Mouse (Mus musculus): ENCODE data around the gene Gm20390. TPM values are rescaled to one million over a fixed set of nuclear protein-coding genes. Genes with fewer than 3 reads are reported as not detected.
"Not testable (repeated sequence)": the region's sequence is repeated elsewhere in the genome, so short reads cannot be mapped to it uniquely, and the experiment has no call there.

Gene Gm20390
- polyA plus RNA-seq, 1 experiment = 400 TPM

DNA sequence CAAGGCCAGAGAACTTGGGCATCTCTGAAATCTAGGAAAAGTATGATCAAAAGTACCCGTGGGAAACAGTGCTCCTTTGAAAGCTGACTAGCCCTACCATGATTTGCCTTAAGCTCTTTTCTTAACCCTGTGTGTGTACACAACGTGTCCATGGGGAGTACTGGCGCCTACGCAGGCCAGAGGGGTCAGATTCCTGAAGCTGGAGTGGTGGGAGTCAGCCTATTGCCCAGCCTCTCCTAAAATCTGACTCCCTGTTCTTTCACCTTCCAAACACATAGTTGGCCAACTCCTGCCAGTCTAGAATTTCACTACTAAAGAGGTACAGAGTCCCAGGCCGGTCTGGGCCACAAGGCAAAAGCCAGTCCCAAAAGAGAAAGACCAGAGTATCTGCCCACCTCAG is 15.7 kb downstream of the Gm20390 start:
- Histone ChIP-seq H3K27me3 (replicated peaks) (no peaks in the 10 kb centered on the region), H3K4me1 (peaks cover 45% of the 10 kb centered on the region), H3K4me3 (replicated peaks) (no peak overlapping the region), H3K36me3 (replicated peaks; ENCODE audit: low read length) (peaks cover 68% of the 10 kb centered on the region), H3K9me3 (no peaks in the 10 kb centered on the region)
- no peak for TF ChIP-seq FLI1 (IDR thresholded peaks at IDR 0.05; ENCODE audit: low read length)
- TF ChIP-seq GATA1 (IDR thresholded peaks at IDR 0.05; ENCODE audit: borderline replicate concordance, low read length) = no peak

DNA sequence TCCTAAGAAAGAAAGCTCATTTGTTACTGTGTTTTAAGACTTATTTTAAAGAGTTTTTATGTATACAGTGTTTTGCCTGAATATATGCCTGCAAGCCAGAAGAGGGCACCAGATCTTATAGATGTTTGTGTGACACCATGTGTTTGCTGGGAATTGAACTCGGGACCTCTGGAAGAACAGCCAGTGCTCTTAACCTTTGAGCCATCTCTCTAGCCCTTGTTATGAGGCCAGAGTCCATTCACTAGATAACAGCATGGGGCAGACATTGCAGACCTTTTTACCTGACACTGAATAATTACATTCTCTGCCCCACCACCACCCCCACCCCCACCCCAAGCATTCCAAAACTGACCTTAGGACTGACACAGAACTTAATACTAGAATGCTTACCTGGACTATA is 18.0 kb downstream of the Gm20390 start:
- Histone ChIP-seq H3K4me3 (replicated peaks) (no peak overlapping the region), H3K27me3 (replicated peaks) (no peaks in the 10 kb centered on the region), H3K9me3 (no peaks in the 10 kb centered on the region), H3K4me1 (peaks cover 27% of the 10 kb centered on the region), H3K36me3 (replicated peaks; ENCODE audit: low read length) (peaks cover 74% of the 10 kb centered on the region)
- TF ChIP-seq GATA1 (IDR thresholded peaks at IDR 0.05; ENCODE audit: borderline replicate concordance, low read length) = no peak
- TF ChIP-seq FLI1 (IDR thresholded peaks at IDR 0.05; ENCODE audit: low read length) = no peak

DNA sequence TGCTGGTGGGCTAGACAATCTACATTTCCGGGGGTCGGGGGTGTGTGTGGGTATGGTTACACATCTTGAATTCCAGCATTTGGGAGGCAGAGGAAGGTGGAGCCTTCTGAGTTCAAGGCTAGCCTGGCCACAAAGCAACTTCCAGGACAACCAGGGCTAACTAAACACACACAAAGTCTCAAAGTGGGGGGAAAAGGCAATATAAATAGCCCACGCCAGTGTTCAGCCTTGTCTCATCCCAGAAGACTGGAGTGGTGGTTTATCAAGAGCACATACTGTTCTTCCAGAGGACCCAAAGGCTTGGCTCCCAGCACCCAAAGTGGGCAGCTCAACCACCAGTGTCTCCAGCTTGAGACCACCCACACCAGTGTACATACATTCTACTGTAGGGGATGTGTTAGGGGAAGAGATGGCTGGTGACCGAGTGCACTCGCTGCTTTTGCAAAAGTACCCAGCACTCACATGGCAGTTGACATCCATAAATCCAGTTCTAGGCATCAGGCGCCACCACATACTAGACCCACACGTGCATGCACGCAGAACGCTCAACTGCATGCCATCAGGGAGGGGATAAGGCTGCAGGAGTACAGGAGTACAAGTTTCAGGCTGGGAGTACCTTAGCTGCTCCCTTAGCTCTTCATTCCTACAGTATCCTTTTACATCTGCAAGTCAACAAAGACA is 19.1 kb downstream of the Gm20390 start:
- no peak overlapping the region for H3K4me3 ChIP-seq (replicated peaks)
- peaks cover 19% of the 10 kb centered on the region; the same call in 1 of the 2 replicates for H3K4me1 ChIP-seq
- no peak for TF ChIP-seq FLI1 (IDR thresholded peaks at IDR 0.05; ENCODE audit: low read length)
- TF ChIP-seq GATA1 (IDR thresholded peaks at IDR 0.05; ENCODE audit: borderline replicate concordance, low read length) = no peak
- peaks cover 78% of the 10 kb centered on the region for H3K36me3 ChIP-seq (replicated peaks; ENCODE audit: low read length)
- H3K9me3 ChIP-seq = no peaks in the 10 kb centered on the region
- H3K27me3 ChIP-seq (replicated peaks) = no peaks in the 10 kb centered on the region

DNA sequence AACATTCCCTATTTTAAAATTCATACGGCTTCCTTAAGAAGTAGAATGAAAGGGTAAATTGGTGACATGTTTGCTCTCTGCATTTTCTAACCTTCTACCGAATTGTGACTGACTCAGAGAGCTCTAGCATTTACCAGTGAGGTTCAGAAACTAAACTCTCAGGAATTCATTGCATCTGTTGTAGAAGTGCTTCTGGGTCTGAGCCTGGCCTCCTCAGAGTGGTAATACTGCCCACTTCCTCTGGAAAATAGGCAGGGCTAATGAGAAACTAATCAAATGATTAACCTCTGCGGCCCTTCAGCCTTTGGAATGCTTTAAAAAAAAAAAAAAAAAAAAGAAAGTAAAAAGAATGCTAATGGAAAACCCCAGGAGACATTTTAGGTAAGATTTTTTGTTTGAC is 23.1 kb downstream of the Gm20390 start:
- Histone ChIP-seq H3K9me3 (no peaks in the 10 kb centered on the region), H3K4me3 (replicated peaks) (no peak overlapping the region), H3K4me1 (peaks cover 10% of the 10 kb centered on the region), H3K36me3 (replicated peaks; ENCODE audit: low read length) (peaks cover 61% of the 10 kb centered on the region), H3K27me3 (replicated peaks) (no peaks in the 10 kb centered on the region)
- TF ChIP-seq GATA1 (IDR thresholded peaks at IDR 0.05; ENCODE audit: borderline replicate concordance, low read length) (no peak), FLI1 (IDR thresholded peaks at IDR 0.05; ENCODE audit: low read length) (no peak)

DNA sequence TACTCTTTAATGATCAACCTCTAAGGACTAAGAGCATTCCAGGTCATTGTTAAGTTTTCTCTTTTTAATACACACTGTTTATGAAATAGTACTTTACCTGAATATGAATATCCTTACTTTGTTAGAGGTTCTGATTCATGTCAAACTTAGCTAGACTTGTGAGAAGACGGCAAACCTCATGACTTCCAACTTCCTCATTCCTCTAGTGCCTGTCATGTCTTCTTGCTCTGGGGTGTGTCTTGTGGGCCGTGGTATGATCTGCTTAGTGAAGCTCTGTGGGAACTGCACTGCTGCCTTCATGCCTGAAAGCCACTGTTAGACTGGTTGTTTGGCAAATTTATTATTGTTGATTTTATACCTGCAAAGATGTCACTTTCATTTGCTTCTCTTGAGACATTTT is 27.2 kb downstream of the Gm20390 start:
- H3K36me3 ChIP-seq (replicated peaks; ENCODE audit: low read length) = peaks cover 67% of the 10 kb centered on the region
- peaks cover 15% of the 10 kb centered on the region for H3K4me1 ChIP-seq
- H3K4me3 ChIP-seq (replicated peaks) = no peak overlapping the region
- TF ChIP-seq GATA1 (IDR thresholded peaks at IDR 0.05; ENCODE audit: borderline replicate concordance, low read length) (no peak), FLI1 (IDR thresholded peaks at IDR 0.05; ENCODE audit: low read length) (no peak)
- H3K27me3 ChIP-seq (replicated peaks) = no peaks in the 10 kb centered on the region
- no peaks in the 10 kb centered on the region for H3K9me3 ChIP-seq

DNA sequence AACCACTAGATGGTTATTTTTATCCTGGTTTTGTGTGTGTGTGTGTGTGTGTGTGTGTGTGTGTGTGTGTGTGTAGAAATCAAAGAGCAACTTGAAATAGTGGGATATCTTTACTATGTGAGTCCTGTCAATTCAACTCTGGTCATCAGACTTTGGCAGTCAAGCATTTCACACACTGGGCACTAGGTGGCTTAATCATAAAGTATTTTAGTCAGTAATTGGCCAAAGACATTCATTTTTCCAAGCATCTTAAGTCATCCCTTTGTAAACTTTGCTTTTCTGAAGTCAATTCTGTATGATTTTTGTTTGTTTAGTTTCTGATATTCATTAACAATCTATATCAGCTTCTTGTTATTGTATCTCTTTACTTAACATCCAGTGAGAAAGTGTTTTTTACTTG is 39.0 kb downstream of the Gm20390 start:
- H3K9me3 ChIP-seq = no peaks in the 10 kb centered on the region
- peaks cover 86% of the 10 kb centered on the region for H3K36me3 ChIP-seq (replicated peaks; ENCODE audit: low read length)
- H3K4me3 ChIP-seq (replicated peaks) = no peak overlapping the region
- H3K27me3 ChIP-seq (replicated peaks) = no peaks in the 10 kb centered on the region
- no peaks in the 10 kb centered on the region for H3K4me1 ChIP-seq
- TF ChIP-seq FLI1 (IDR thresholded peaks at IDR 0.05; ENCODE audit: low read length) (no peak), GATA1 (IDR thresholded peaks at IDR 0.05; ENCODE audit: borderline replicate concordance, low read length) (no peak)

DNA sequence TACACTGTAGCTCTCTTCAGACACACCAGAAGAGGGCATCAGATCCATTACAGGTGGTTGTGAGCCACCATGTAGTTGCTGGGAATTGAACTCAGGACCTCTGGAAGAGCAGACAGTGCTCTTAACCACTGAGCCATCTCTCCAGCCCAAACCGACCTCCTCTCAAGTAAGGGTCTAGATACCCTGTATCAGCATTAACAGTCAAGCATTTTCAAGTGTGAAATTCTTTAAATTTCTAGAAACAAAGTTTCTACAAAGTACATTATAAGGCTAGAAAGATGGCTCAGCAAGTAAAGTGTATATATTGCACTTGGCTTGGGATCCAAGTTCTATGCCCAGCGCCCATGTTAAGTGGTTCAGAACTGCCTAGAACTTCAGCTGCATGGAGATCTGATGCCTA is 53.1 kb downstream of the Gm20390 start:
- H3K4me1 ChIP-seq; H3K27me3 ChIP-seq (replicated peaks); H3K4me3 ChIP-seq (replicated peaks); H3K9me3 ChIP-seq: not testable (repeated sequence)
- peaks cover 91% of the 10 kb centered on the region for H3K36me3 ChIP-seq (replicated peaks; ENCODE audit: low read length)

DNA sequence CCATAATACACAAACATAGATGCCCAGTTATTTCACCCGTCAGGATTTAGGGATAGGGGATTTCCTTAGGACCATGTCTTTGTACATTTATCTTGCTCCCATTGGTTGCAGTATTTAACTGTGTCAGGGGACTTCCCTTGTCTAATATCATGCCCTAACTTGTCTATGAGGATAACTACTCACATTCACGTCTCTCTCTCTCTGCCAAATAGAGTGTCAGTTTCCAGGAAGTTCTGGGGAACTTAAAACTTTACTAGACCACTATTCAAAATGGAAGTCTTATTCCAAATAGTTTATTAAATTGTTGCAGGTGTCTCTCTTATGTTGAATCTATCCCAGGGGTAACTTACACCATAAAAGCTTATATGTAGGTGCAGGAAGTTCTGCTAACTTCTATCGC is 56.5 kb downstream of the Gm20390 start:
- H3K4me1 ChIP-seq = peaks cover 5% of the 10 kb centered on the region

DNA sequence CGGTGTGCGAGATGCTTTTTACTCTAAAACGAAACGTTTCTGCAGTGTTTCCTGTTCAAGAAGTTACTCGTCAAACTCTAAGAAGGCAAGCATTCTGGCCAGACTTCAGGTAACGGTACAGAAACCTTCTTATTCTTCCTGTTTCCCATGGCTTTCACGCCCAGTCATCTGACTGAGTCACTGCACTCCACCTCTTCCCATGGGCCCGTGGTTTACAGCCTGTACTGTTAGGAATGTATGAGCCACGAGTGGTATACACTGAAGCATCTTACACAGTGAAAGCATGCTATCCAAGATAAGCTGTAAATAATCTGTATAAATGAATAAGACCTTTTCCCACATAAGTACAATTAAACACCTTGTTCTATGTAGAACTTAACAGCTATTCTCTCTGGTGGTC is 59.3 kb downstream of the Gm20390 start:
- H3K4me1 ChIP-seq = peaks cover 5% of the 10 kb centered on the region
- no peaks in the 10 kb centered on the region for H3K9me3 ChIP-seq
- H3K4me3 ChIP-seq (replicated peaks) = no peak overlapping the region
- no peak for TF ChIP-seq FLI1 (IDR thresholded peaks at IDR 0.05; ENCODE audit: low read length)
- no peak for TF ChIP-seq GATA1 (IDR thresholded peaks at IDR 0.05; ENCODE audit: borderline replicate concordance, low read length)
- peaks cover 93% of the 10 kb centered on the region for H3K36me3 ChIP-seq (replicated peaks; ENCODE audit: low read length)
- no peaks in the 10 kb centered on the region for H3K27me3 ChIP-seq (replicated peaks)

More for the DNA sequence above, 56.5 kb downstream of the Gm20390 start:
- Histone ChIP-seq H3K27me3 (replicated peaks) (no peaks in the 10 kb centered on the region), H3K36me3 (replicated peaks; ENCODE audit: low read length) (peaks cover 95% of the 10 kb centered on the region), H3K9me3 (no peaks in the 10 kb centered on the region), H3K4me3 (replicated peaks) (no peak overlapping the region)
- TF ChIP-seq FLI1 (IDR thresholded peaks at IDR 0.05; ENCODE audit: low read length) (no peak), GATA1 (IDR thresholded peaks at IDR 0.05; ENCODE audit: borderline replicate concordance, low read length) (no peak)

DNA sequence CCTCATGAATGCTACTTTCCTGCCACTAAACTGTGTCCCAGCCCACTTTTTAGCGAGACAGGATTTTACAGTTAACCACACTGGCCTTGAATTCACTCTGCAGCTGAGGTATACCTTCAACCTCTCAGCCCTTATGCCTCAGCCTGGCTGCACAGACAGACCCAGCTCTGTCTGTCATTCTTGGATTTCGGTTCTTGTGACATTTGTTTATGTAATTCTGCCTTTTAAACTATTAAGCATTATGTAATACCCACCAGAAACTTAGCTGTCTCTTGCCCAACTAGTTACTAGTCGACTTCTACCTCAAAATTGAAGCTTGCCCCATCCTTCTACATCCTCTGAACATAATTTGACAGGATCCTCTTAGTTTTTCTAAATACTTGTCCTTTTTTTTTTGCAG is 60.3 kb downstream of the Gm20390 start:
- Histone ChIP-seq H3K4me1 (peaks cover 5% of the 10 kb centered on the region), H3K36me3 (replicated peaks; ENCODE audit: low read length) (peaks cover 88% of the 10 kb centered on the region), H3K4me3 (replicated peaks) (no peak overlapping the region), H3K9me3 (no peaks in the 10 kb centered on the region), H3K27me3 (replicated peaks) (no peaks in the 10 kb centered on the region)
- TF ChIP-seq FLI1 (IDR thresholded peaks at IDR 0.05; ENCODE audit: low read length) = no peak
- no peak for TF ChIP-seq GATA1 (IDR thresholded peaks at IDR 0.05; ENCODE audit: borderline replicate concordance, low read length)

DNA sequence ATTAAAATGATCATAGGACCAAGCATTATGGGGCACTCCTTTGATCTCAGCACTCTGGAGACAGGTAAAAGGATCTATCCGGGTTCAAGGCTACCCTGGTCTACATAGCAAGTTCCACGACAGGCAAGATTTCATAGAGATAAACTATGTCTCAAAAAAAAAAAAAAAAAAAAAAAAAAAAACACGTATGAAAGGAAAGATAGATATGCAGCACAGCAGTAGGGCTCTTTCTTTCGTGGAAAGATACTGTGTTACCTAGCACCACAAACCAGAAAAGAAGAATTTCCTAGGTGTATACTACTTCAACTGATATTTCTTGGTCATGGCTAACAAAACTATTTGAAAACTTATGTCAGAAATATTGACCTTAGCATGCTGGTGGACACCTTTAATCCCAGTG is 61.3 kb downstream of the Gm20390 start:
- Histone ChIP-seq H3K27me3 (replicated peaks) (no peaks in the 10 kb centered on the region), H3K4me3 (replicated peaks) (no peak overlapping the region), H3K36me3 (replicated peaks; ENCODE audit: low read length) (peaks cover 82% of the 10 kb centered on the region), H3K4me1 (peaks cover 5% of the 10 kb centered on the region), H3K9me3 (no peaks in the 10 kb centered on the region)
- TF ChIP-seq GATA1 (IDR thresholded peaks at IDR 0.05; ENCODE audit: borderline replicate concordance, low read length) = no peak
- no peak for TF ChIP-seq FLI1 (IDR thresholded peaks at IDR 0.05; ENCODE audit: low read length)

Other genes starting within 250 kb of the Gm20390 start
- gene Utp18, start 82.5 kb downstream of the Gm20390 start, polyA plus RNA-seq (2012; ENCODE audit: insufficient read depth, low replicate concordance) = 6.8 and 13.8 TPM in 2 replicates
- gene Mbtd1, start 82.4 kb downstream of the Gm20390 start, polyA plus RNA-seq (2012; ENCODE audit: insufficient read depth, low replicate concordance) = 2.0 TPM in 1 of 2 replicates, not detected in the other
- 60.3 and 115 TPM in 2 replicates for gene Nme2, start 12.0 kb downstream of the Gm20390 start, polyA plus RNA-seq (2012; ENCODE audit: insufficient read depth, low replicate concordance)
- gene Nme1, start 228 bp upstream of the Gm20390 start, polyA plus RNA-seq (2012; ENCODE audit: insufficient read depth, low replicate concordance) = 9.5 and 87.1 TPM in 2 replicates
- 2.9 and 4.5 TPM in 2 replicates for gene Spag9, start 27.8 kb upstream of the Gm20390 start, polyA plus RNA-seq (2012; ENCODE audit: insufficient read depth, low replicate concordance)
- gene Tob1, start 243.2 kb upstream of the Gm20390 start, polyA plus RNA-seq (2012; ENCODE audit: insufficient read depth, low replicate concordance) = 4.3 and 10.8 TPM in 2 replicates

All from megakaryocyte, embryonic 14.5 days (primary cell).